Mouse (Mus musculus) right cerebral cortex, postnatal 4 days (tissue): ENCODE results near the gene Dusp8.
A peak's percentile ranks its signal among the peaks of the same experiment; 100 is the strongest.
"Not testable (repeated sequence)": the region's sequence is repeated elsewhere in the genome, so short reads cannot be mapped to it uniquely, and the experiment has no call there.

ENCODE experiments used
- DNase-seq: peaks from one replicate; pipeline ENCODE4 v3.0.0-alpha.2; 2022

Dusp8 gene

DNA sequence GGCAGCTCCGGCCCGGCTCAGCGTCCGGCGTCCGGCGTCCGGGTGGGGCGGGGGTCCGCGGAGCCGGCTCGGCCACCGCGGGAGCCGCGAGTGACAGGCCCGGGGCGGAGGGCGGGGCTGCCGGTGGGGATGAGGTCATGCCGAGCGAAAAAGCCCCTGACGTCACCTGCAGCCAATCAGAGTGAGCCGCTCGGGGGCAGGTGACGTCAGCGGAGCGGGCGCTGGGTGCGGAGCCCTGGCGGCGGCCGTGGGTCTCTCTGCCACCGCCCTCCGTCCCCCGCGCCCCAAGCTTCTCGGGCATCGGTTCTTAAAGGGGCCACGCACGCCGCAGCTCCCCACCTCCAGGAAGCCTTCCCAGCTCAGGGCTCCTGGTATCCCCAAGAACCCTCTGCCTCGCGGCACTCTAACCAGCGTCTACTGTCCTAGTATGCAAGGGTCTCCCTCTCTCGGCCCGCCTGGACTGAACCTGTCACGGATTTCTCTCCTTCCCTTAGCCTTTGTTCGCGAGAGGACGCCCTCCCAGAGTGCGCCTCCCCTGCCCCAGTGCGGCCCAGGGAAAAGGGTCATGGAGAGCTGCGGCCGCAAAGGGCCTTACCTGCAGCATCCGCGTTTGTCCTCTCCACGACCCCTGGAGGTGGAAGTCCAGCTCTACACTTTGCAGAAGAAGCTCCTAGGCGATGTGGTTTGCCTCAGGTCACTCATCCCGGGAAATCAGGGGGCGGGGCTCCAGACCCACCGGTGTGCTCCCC is at the start of gene Dusp8:
TSS of gene Dusp8 (minus strand) at position 661 of the 749 bp plus-strand sequence.
- DNase-seq, result peak; percentile 93

DNA sequence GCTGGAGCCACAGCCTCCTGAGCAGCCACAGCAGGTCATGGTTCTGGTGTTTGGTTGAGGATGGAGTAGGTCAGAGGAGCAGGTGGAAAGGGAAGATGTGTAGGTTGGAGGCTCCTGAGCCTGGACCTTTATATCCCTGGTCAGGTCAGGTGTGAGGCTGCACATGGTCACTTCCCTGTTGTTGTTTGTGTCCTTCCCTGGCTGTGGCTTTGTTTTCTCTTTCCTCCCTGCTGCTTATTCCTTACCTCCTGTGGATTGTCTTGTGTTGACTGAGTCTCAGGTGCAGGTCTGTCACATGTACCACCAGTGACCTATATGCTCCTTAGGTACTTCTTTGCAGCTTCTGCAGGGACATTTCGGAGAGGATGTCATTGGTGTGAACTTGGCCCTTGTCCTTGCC is 48.9 kb upstream of the Dusp8 start, which contains the start of gene Gm45337:
TSS of gene Gm45337 (minus strand) at position 101 of the 400 bp plus-strand sequence.
- no peak for DNase-seq

DNA sequence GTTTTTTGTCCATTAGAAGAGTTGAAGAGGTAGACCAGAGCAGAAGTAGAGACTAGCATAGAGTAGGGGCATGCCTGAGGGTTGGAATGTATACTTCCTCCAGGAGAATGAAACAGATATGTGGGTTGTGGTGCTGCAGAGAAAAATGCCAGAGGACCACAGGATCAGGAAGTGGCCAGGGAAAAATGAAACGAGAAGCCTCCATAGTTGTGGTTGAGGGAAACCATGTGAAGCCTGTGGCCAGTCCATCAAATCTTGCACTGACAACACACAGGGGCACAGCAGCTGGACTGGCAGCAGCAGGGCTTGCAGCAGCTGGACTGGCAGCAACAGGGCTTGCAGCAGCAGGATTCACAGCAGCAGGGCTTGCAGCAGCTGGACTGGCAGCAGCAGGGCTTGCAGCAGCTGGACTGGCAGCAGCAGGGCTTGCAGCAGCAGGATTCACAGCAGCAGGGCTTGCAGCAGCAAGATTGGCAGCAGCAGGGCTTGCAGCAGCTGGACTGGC is 47.9 kb upstream of the Dusp8 start:
- DNase-seq, result not testable (repeated sequence)

DNA sequence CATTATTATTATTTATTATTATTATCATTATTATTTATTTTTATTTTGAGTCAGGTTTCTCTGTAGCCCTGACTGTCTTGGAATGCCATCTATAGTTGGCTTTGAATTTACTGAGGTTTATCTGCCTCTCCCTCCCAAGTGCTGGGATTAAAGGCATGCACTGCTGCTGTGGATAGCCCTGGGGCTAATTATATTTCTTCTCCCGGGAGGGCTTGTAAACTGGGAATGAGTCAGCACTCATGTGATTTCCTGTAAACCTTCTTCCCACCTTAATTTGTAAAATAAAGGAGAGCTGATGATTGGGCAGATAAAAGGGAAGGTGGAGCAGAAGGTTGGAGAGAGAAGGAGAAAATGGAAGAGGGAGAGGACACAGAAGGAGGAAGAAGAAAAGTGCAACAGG is 45.1 kb upstream of the Dusp8 start:
- no peak for DNase-seq

DNA sequence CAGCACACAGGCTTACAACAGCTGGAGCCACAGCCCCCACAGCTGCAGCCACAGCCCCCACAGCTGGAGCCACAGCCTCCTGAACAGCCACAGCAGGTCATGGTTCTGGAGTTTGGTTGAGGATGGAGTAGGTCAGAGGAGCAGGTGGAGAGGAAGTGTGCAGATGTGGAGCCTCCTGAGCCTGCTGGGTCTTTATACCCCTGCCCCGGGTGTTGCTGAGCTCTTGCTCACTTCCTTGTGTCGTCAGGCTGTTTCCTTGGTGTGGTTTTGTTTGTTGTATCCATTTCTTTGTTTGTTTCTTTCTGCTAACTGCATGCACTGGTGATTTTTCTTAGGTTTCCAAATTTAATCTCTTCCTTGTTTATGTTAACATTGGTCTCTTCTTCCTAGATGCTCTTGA is 40.3 kb upstream of the Dusp8 start, which contains the start of gene Gm39115:
TSS of gene Gm39115 (minus strand) at position 101 of the 400 bp plus-strand sequence.
- not testable (repeated sequence) for DNase-seq

DNA sequence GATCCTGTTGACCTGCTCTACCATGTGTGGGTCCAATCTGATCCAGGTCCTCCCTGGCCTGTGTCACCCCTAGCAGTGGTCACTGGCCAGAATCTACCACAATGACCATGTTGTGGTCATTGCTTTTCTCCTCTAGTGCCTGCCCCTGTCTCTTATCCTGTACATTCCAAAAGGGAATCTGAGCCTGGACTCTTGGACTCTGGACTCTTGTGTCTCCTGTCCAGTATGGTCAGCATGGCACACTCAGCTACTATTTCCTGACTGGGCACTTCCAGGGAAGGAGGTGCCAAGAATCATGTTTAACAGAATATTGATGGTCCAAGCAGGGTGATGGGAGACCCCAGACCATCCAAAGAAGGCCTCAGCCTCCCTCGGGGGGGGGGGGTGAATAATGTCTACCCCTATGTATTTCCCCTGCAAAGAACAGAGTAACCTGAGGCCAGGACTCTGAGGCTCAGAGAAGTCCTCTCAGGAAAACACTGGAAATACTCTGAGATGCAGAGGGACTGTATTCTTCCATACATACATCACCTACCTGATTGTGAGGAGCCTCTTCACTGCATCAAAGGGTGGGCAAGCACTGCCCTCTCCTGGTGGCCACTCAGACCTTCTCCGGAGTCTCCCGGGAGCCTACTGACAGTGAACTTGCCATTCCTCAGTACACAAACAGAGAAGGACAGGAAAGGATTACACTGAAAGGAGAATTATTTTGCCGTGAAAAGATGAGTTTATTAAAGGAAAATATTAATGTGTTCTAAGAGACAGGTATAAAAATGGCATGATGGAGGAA is 38.8 kb upstream of the Dusp8 start:
- DNase-seq, result peak; percentile 35

DNA sequence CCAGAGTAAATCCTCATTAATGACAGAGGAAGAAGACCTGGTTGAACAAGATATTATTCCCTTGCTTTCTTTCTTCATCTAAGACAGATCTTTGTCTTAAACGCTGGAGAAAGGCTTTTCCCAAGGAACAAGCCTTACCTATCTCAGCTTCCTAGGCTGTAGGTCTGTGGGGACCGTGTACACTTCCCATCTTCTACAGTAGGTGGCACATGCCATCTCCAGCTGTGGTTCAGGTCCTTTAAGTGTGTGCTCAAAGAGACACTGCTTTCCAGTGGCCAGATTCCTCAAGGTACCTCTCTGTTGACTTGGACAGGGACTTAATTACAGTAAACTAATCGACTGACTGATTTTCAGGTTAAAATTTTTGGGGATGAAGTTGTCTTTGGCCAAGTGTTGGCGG is 33.2 kb upstream of the Dusp8 start:
- no peak for DNase-seq

DNA sequence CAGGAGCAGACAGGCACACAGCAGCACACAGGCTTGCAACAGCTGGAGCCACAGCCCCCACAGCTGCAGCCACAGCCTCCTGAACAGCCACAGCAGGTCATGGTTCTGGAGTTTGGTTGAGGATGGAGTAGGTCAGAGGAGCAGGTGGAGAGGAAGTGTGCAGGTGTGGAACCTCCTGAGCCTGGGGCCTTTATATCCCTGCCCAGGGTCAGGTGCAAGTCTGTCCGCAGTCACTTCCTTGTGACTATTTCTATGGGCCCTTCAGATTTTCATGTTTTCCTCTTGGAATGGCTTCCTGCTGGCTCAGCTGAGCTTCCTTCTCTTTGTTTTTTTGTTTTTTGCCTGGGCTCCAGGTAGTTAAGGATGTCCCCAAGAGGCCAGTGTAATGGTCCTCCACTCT is 25.0 kb upstream of the Dusp8 start, which contains the start of gene Gm45618:
TSS of gene Gm45618 (minus strand) at position 101 of the 400 bp plus-strand sequence.
- not testable (repeated sequence) for DNase-seq

DNA sequence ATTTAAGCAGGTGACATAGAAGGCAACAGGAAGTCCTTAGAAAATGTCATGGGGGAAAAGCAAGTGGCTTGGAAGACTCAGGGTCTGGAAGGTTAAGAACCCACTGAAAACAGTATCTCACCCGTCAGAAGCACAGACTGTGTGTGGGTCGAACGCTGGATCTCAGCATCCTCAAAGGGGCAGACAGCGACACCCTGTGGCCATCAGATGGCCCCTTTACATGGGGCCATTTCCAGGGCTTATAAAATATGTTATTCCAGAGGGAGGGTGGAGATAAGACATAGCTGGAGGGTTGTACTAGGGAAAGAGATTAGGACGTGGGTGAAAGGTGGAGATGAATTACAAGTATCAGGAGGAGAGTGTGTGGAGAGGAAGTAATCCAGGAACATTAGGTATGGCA is 24.0 kb upstream of the Dusp8 start:
- peak; percentile 26 for DNase-seq

DNA sequence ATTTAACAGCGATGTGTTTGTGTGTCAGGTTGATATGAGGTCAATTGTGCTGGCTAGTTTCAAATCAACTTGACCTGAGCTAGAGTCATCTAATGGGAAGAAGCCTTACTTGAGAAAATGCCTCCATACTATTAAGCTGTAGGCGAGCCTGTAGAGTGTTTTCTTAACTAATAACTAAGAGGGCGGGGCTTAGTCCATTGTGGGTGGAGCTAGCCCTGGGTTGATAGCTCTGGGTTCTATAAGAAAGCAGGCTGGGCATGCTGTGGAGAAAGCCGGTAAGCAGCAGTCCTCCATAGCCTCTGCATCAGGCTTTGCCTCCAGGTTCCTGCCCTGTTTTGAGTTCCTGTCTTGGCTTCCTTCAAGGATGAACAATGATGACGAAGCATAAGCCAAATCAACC is 9.1 kb upstream of the Dusp8 start:
- DNase-seq, result no peak

DNA sequence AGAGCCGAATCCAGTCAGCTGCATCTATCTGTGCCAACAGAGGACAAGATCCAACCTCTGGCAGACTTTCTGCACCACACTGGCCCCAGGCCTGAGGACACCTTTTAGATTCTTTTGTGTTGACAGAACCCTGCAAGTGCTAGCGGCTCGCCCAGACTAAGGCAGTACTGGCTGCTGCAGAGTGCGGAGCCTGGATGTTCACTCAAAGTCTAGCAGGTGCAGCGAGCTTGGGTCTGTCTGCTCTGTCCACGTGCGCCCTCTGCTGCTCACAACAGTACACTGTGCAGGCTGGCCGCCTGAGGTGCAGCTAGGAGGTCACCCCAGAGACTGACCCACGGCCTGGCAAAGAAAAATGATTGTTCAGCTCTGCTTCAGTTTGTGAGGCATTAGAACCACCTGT is 2.1 kb upstream of the Dusp8 start:
- peak; percentile 83 for DNase-seq

DNA sequence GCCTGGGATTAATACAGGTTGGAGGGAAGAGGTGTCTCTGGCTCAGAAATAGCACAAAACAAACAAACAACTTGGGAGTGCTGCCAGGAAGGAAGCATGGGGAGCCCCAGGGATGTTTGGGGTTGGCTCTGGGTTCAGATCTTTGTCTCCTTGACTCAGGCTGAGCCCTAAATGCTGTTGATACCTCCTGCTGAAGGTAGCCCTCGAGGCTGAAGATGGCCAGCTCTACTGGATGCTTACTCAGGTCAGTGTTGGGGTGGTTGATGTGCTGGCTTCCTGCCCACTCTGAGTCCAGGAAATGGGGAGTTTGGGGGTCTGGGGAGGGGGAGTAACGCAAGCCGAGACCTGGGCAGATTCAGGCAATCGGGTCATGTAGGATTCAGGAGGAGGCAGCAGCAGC is 1.1 kb upstream of the Dusp8 start:
- no peak for DNase-seq

DNA sequence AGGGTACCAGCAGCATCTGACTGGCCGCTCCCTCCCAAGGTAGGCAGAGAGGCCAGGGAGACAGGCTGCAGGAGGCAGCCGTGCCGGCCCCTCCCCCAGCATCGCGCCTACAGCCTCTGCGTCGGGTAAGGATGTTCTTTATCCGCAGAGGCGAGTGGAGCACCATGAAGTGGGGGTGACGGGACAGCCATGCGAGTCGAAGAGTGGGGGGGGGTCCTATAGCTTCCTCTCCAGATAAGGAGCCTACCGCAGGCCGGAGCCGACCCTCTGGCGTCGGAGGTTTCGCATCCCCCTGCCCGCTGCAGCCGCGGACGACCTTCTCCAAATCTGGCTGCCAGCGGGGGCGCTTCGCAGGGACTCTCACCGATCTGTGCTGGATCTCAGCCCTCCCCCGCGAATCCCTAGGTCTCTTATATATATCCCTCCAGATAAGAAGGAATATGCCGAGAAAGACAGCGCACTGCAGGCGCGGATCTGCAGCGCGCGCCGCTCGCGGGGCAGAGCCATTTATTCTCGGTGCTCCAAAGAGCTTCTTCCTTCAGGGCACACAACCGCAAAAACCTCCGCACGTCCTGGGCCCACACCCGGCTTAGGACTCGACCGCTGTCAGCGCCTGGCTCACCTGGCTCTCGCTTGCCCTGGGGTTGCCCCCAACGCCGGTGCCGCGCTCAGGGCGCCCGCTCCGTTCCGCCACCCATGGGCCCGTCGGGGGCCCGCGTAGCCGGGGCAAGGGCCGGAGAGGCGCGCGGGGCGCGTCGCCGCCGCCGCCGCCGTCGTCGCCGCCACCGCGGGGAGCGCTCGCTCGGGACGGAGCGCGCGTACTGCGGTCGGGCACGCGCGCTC is 1.1 kb downstream of the Dusp8 start:
- peak; percentile 62 for DNase-seq

DNA sequence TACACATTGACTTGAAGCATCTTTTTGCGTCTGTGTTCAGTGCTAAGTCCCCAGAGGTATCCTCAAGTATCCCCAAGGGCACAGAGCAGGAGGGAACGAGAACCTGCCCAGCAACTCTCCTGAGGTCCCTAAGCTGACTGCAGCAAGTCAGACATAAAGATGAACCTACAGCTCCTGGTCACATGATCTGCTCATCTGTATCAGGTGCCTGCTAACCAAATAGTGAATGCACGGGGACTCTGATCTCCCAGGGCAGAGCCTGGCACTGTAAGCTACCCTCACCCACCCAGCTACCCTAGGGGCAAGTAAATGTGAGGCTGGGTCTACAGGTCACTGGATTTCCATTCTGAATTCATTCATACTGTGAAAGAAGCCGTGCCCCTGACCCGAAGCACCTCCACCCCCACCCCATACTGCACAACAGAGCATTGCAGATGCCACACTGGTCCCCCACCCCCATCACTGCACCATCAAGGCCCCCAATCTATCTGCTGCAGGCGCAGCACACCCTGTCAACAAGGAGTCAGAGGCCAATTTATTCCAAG is 1.9 kb downstream of the Dusp8 start:
- no peak for DNase-seq

DNA sequence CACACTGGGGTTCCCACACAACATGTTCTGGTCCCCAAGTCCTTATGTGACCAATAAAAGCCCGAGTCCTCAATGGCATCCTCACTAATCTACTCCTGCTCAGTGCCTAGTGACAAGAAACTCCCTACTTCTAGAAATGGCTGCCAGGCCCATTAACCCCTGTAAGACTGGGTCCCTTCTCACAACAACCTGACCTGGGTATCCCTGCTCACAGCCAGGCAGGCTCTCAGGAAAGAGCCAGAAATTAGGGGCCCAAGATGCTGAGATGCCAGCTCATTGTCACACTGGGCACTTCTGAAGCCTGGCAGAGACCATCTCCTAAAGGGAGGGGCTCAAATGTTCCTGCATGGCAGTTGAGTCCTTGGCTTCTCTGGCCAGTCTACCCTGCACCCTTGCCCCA is 2.7 kb downstream of the Dusp8 start:
- no peak for DNase-seq

DNA sequence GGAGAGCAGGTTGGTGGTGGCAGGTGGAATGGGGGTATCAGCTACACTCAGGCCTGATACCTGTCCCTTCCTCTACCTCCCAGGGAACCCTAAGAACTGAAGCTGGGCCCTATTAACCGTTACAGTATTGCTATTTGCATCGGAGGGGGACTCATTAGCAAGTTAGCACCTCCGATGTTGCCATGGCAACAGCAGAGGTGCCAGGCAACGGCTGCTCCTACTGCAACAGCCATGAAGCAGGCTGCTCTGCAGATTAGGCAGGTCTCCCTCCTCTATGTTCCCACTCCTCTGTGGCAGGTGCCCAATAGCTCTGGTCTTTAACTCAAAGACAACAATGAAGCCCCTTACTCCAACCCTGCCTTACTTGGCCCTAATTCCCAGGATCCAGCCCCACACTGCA is 3.8 kb downstream of the Dusp8 start:
- DNase-seq, result peak; percentile 55

DNA sequence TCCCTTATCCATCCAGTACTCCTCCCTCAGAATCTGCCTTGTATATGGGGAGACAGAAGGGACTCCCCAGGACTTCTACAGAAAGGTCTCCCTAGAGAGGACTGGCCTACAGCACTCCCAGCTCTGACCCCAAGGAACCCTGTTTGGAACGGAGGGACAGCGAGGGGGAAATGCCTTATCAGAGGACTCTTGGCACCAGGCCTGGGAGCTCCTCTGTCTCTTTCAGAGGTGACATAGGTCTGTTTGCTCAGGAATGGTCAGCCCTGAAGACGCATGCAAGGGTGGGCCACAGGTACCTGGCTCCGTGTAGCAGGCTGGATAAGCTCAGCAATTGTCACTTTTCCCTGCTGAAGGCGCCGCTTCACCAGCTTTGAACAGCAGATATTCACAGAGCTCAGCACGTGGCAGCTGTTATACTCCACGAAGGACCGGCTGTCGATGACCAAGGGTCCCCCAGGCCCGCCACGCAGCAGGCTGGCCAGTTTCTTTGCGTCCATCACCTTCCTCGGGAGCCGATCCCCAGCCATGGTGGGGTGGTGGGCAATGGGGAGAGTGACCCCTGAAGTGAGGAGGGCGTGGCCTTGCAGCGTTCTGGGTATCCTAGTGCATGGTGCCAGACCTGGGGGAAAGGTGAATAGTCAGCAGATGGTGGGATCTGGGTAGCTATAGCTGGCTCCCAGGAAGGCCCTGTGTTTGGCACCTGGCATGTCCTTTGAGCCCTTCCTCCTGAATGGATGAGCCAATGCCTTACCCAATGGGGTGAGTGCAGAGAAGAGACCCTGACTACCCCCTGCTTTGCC is 5.8 kb downstream of the Dusp8 start:
- DNase-seq, result no peak

DNA sequence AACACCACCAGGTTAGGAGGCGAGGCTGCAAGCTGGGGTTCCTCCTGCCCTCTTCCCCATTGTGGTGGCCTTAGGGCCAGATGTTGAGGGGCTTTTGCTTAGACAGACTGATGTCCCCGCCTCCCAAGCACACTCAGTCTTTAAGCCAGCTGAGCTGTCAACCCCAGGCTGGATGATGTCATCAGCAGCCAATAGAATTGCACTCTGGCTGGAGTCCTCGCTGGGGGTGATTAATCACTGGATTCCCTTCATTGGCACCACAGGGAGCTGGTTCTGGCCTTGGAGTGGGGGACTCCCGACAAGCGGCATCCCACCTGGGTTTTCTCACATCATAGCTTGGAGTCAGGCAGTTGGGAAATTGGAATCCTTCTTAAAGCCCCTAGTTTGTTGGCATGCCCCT is 6.8 kb downstream of the Dusp8 start:
- DNase-seq, result peak; percentile 24

DNA sequence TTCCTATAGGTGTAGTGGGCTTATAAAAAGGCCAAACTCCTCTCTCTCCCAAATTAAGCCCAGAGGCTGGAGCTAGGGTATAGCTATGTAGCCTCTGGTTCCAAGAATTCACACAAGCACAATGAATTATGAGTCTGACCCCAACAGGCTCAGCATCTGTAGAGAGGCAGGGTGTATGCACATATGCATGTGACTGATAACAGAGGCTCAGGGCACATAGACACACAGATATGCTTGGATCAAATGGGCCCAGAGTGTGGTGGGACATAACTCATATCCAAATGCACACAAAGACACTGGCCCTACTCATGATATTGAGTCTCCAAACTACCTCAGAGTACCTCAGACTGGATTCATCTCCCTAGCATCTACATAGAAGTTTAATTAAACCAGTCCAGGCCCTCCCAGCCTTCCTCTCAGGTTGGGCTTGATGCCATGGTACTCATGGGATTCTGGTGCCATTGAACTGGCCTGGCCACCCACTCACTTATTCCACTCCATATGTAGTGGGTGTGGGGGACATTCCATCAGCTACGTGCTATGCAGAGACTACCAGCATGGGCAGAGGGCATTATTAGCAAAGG is 8.5 kb downstream of the Dusp8 start:
- DNase-seq, result no peak

DNA sequence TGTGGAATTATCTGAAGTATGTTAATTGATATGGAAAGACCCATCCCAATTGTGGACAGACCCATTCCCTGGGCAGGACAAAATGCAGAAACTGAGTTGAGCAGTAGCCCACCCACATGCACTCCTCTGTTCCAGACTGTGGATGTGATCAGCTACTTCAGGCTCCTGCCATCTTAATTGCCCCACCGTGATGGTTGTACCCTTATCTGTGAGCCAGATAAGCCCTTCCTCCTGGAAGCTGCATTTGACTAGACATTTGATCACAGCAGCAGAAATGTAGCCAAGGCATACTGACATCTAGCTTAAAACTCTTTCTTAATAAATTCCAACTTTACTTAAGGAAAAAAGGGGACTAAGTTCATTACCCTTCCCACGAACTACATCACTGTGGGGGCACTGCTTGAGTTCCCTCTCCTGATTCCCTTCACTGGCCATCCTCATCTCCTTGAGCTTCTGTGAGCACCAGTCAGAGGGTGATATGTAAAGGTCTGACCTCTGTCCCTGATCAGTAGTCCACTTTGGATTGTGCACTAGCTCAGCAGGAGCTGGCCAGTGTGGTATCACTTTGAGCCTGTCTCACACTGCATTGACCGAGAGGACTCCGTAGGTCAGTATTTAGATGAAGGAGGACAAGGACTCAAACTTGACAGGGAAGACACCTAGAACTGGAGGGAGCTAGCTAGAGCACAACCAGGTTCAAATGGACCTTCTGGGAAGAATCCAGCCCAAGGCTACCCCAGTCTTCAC is 9.3 kb downstream of the Dusp8 start:
- DNase-seq, result no peak

DNA sequence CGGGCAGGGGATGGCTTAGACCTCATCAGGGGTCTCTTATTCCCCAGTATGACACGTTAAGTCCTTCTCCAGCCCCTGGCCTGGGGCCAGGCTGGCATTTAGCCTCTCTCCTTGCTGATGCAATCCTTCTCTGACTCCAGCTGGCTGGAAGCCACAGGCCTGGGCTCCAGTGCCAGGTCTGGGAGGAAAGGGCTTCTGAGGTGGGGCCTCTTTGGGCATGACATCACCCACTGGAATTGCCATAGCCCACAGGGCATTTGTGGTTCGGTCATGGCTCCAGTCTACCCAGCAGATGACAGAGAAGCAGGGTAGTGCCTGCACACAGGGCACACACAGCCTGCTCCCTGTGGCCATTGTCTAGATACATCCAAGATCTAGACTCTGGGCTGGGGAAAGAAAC is 10.8 kb downstream of the Dusp8 start:
- DNase-seq, result peak; percentile 73
